Mouse (Mus musculus) adrenal gland, postnatal 25 days (tissue): Measurements from ENCODE around the gene Sept4. TPM values are rescaled to one million over a fixed set of nuclear protein-coding genes. Genes with fewer than 3 reads are reported as not detected.
A peak's percentile ranks its signal among the peaks of the same experiment; 100 is the strongest.

Experiments used
- DNase-seq: peaks from one replicate; pipeline ENCODE4 v3.0.0; 2021; ENCODE audit warnings: mixed read lengths
- total RNA-seq: library from RNA; stranded (reverse); gene quantifications from 2 replicates; pipeline ENCODE4 v1.2.3, GENCODE M21; 2021

Sept4 gene
- total RNA-seq, 1 experiment from 2014 or later: 38.6 TPM

GRCm38 (mm10) chr11:87578963-87579601, 10.4 kb downstream of the Sept4 start:
- DNase-seq: no peak

- no peak for DNase-seq
Observed at GRCm38 (mm10) chr11:87579713-87580112, 11.0 kb downstream of the Sept4 start.

DNA sequence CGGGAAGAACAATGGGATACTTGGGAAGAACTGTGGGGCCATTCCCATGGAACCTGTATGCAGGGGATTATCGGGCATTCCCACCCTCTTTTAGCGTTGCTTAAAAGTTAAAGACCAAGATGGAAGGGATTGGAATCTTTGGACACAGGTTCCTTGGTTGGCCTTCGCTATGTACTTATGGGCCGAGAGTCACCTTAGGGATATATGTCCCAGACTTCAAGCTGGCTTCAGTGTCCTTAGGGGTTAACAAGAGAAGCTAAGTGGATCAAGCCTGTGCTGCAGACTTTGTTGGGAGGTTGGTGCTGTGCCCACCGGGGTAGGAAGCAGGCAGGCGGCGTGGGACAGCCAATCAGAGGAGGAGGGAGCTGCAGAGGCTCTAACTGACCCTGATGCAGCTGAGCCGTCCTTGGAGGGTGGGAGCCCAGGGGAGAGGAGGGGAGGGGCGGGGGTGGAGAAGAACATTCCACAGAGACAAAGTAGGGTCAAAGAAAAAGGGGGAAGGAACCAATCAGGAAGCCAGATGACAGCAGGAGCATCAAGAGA, 11.9 kb downstream of the Sept4 start:
- DNase-seq: no peak

DNA sequence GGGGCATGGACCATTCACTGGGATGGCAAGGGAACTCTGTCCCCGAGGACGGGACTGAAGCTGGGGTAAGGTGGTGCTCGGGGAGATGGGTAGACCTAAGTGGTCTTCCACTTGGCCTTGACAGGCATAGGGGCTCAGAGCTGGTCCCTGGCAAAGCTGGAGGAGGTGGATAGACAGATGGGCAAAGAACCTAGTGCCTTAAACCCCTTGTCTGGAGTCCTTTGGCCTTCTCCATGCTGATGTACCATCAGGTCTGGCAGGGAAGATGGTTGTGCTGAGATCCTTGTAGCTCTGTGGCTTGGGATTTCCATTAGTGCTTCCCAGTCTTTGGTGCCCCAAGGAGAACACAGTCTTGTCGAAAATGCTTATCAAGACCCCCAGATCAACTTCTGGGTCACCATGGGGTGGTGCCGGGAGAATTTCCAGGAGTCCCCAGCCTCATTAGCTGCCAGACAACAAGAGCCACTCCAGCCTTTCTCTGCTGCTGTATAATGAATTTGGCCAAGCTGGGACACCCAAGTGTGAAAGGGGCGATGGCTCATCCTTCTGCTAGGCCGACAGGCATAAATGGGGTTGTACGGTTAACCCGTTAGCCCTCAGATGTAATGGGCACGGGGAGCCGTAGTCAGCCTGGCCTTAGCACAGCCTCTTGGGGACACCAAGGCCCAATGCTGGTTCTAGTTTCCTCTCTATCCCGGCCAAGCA, 12.6 kb downstream of the Sept4 start:
- DNase-seq: no peak

DNA sequence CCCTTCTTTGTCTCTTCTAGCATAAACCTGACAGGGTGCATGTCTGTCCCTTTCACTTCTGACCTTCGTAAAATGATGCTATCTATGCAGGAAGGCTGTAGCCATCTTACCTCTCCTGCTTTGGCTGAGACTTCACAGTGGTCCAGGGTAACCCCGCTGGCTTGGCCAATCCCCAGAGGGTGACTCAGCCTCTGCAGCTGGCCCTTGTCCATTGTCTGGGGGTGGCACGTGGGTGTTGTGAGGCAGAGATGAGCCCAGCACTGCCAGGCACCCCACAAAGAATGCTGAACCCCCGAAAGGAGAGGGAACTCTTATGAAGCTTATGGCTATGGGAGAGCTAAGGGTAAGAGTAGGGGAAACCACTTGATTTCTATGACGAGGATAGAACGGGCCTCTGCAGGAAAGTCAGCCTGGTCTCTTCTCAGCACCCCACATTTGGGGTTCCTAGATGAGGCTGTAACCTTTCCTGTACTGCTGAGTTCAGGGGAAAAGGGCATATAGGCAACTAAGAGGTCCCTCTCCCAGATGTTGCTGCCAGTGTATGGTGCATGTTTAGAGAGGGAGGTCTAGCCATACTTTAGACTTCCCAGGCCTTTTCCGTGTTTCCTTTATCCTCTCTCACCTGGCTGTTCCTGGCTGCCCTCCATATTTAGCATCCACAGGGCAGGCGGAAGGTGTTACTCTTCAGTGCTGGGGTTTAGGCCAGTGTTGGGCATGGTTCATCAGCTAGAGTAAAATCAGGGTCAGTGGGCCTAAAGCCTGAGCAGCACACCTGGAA, 13.4 kb downstream of the Sept4 start:
- peak; percentile 48 for DNase-seq

DNA sequence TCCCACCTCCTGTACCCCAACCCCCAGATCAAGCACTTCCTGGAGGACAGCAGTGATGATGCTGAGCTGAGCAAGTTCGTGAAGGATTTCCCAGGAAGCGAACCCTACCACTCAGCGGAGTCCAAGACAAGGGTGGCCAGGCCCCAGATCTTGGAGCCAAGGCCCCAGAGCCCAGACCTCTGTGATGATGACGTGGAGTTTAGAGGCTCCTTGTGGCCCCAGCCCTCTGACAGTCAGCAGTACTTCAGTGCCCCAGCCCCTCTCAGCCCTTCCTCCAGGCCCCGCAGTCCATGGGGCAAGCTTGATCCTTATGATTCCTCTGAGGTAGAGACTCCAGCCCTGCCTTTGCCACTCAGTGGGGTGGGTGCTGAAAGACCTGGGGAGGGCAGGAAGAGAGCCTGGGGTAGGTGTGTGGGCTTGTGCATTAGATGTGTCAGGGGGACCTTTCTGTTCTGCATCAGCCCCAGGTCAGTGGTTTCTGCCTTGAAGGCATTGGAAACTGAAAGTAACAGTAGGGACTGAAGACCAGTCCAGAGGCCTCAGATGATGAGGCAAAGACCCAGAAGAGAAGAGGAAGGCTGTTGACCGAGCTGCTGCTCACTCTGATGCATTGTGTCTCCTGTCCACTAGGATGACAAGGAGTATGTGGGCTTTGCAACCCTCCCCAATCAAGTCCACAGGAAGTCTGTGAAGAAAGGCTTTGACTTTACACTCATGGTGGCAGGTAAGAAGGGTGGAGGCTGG, 14.8 kb downstream of the Sept4 start:
- no peak for DNase-seq

DNA sequence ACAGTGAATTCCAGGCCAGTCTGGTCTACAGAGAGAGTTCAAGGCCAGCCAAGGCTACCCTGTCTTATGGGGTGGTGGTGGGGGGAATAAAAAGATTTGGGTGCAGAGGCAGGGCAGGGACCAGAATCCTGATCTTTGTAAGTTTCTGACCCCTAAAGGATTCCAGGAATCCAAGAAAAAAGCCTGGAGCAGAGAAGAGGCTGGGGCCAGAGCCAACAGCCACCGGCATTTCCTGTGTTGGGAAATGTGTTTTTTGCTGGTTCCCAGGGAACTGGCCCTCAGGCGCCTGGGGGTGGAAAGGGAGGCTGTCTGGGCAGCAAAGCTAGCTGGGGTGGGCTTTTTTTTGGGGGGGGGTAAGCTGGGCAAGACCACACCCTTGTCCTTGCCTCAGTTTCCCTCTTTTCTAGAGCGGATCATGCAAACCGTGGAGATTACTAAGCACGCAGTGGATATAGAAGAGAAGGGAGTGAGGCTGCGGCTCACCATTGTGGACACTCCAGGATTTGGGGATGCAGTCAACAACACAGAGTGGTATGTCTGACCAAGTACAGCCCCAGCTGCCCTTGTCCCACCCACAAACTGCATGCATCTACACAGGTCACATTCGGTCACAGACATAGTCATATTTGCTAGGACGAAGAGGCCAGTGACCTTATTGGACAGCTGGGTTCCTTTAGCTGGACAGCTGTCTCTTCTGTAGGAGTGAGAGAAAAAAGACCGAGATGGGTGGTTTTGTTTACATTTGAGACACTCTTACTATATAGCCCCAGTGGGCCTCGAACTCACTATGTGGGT, 16.2 kb downstream of the Sept4 start:
- no peak for DNase-seq

DNA sequence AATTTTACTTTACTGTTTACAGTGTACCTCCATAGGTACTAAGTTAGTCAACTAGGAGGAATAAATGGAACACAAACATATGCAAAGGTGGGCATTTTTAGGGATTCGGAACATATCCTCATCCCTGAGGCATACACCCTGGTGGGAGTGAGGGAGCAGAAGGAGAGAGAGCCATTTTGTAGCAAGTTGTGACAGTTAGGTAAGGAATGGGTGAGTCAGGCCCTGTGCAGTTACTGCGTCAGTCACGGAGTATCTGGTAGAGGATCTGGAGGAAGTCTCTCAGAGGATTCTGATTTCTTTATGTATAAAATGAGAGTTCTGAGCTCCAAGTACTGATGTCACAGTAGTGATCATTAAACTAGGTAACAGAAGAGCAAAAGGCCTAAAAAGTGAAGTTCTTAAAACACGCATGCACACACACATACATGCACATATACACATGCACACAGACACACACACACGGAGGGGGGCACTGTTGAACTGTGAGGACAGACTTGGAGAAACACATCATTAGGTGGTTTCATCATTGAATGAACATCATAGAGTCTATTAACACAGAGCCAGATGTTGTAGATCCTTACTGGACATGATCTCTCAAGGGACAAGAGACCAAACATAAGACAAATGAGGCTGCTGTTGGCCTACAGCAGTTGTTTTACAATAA, 18.6 kb downstream of the Sept4 start:
- no peak for DNase-seq

GRCm38 (mm10) chr11:87589605-87590004, 20.9 kb downstream of the Sept4 start:
- no peak for DNase-seq

DNA sequence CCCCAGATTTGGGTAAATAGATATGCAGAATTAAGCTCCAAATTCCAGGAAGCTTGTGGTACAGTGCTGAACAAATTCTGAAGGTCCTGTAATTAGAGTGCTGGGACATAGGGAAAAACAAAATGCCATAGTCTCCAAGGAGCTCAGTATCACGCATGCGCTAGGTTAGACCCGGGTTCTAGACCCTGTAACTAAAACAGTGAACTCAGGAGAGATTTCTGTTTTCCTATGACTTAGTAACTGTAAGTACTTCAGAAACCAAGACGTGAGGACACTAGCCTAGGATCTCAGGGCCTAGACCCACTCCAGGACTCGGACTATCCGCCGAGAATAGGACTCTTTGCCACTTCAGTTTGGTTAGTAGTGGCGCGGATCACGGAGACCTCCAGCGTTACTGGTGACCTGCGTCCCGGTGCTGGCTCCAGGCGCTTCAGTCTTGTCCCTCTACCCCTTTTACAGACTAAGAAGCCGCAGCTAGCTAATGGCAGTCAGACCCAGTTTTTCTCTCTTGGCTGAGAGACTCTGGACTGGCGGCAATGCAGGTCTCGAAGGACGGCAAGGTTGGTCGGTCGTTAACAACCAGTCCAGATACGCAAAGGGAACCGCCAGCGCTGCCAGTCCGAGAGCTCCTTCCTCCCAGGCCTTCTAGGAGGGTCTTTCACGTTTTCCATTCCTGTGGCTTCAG, 22.3 kb downstream of the Sept4 start:
- peak; percentile 30 for DNase-seq

DNA sequence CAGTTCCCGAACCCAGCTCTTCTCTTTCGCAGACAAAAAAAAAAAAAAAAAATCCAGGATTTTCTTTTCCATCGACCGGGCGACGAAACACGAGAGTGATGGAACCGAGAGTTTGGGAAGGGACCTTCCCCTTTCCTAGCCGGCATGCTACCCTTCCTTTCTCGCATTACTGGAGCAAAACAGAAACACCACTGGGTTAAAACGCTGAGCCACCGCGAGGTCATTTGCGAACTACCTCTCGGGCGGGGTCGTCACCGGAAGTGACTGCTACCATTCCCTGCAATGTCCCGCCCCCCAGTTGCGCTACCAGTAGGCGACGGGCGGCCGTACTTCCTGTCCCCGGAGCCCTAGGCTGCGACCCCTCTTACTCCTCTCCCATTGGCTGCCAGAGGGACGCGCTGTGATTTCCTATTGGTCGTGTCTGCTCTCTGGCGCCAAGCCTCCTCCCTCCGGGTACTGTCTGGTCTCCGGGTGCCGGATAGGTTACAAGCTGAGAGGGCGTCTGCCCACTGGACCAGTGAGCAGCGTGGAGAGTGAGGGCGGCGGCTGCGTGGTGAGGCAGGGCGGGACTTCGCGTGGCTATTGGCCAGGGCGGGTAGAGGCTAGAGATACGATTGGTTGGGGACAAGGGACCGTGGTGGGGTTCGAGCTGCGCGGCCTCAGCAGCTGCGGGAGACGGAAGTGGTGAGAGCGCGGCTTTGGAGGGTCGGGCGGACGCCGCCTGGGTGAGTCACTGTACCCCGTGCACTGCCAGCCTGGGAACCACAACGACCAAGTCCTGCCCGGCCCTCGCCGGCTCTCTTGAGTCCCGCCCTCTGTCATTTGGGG, 23.0 kb downstream of the Sept4 start, which contains the start of gene Mtmr4:
TSS of gene Mtmr4 (plus strand) at position 637 of the 828 bp plus-strand sequence.
- DNase-seq: peak; percentile 99

DNA sequence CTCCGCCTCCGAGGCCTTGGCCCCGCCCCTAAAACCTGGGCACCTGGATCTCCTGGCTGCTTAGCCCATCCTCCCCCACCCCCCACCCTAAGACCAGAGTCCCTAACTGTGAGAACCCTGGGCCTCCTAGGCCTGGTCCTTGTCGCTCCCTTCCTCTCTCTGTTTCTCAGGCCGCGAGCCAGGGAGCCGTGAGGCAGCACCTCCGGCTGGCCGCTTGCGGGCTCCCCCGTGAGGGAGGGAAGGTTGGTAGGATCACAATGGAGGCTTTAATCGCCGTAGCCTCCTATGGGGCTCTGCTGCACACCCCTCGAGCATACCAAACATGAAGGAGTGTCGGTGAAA, 23.6 kb downstream of the Sept4 start:
- DNase-seq: no peak

DNA sequence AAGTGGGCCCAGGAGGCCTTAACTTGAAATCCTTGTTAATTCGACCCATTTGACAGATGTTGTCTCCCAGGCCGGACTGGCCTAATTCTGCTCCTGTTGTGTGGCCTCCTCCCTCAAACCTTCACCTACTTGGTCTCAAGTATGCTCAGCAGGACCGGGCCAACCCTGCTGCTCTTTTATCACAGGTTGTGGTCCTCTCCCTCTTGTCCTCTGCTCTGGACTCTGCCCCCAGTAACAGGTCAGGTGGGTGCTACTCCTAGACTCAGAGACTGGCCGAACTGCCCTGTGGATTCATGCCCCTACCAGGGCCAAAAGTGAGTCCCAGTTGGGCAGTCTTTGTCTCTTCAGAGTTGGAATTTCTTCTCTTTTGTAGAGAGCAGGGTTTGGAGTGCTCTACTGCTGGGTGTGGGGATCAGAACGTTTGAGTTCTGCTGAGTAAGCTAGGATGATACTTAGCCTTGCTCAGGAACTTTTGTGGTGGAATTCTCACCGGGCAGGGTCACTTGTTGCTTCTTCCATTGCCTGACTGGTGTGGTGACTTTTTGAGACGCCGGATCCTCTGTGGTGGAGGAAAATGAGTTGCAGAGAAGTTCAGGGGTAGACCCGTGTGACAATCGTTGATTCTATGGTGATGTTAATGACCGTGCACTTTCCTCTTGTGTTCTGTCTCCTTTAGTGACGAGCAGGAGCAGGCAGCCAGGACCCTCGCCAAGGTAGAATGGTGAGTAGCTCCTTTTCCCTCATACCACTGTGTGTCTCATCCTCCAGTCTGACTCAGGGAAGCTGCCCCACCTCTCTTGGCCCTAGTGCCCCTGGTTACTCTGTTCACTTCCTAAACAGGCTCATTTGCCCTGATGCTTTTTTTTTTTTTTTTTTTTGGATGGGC, 24.3 kb downstream of the Sept4 start:
- no peak for DNase-seq

DNA sequence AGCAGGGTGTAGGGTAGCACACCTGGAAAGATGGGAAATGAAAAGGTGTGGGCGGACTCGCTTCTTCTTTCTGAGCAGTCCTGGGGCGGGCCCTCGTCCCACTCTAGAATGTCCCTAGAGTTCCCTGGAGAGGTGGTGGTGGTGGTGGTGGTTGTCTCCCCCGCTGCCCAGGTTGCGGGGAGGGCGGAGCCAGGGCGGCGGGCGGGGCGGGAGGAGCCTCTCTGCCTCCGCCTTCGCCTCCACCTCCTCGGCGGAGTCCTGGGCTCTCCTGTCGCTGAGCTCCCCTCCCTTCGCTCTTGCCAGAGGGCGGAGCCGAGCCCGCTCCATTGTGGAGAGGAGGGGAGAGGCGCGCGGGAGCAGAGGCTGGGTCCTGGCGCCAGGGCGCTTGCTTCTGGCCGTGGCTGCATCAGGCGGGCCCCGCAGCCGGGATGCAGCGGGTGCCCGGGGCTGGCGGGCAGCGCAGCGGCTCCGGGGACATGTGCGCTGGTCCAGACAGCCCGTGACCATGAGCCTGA, 26.7 kb downstream of the Sept4 start:
- DNase-seq: peak; percentile 91

GRCm38 (mm10) chr11:87595976-87596375, 27.3 kb downstream of the Sept4 start:
- DNase-seq: no peak

- no peak for DNase-seq
Observed at GRCm38 (mm10) chr11:87596492-87596891, 27.8 kb downstream of the Sept4 start.

DNA sequence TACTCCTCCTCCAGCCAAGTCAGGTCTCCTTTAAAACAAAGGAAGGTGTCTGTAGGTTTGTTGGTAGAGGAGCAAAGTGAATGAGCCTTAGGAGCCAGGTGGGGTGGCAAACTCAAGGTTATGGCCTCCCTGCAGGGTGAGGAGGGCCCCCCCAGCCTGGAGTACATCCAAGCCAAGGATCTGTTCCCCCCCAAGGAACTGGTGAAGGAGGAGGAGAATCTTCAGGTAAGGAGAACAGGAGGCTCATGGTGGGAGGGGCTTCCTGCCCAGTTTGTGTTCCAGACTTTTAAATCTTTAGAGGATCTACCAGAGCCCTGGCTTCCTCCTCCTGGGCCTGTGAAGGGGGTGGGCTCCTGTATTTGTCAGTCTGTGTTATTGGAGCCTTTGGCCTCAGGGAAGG, 28.4 kb downstream of the Sept4 start:
- DNase-seq: no peak
